Mouse (Mus musculus): ENCODE measurements at regions not wholly inside any gene's neighbourhood (a gene's known extent, or its start where the extent isn't known, plus 50 kb on each side); places are given as distances from the start of the nearest gene placed in this dataset.

- no peaks in the 10 kb centered on the region for H3K9me3 ChIP-seq (replicated peaks; ENCODE audit: low read length)
- no peak overlapping the region for H3K4me3 ChIP-seq (replicated peaks; ENCODE audit: low read depth, low read length)
- H3K36me3 ChIP-seq (ENCODE audit: insufficient read depth, low read length), result no peaks in the 10 kb centered on the region
- DNase-seq (ENCODE audit: low spot score), result no peak
- H3K27me3 ChIP-seq (ENCODE audit: insufficient read depth, low read length), result no peaks in the 10 kb centered on the region
- H3K9ac ChIP-seq (ENCODE audit: low read depth, low read length), result no peak overlapping the region
- H3K27ac ChIP-seq, result no peak overlapping the region
- H3K4me1 ChIP-seq (replicated peaks; ENCODE audit: insufficient read depth, low read length), result no peaks in the 10 kb centered on the region
- TF ChIP-seq CTCF (IDR thresholded peaks at IDR 0.05; ENCODE audit: low read depth), result no peak
- no peak overlapping the region for H3K4me2 ChIP-seq (ENCODE audit: low read length)
- WGBS, result 96% methylated on average over 3 of the region's 3 CpGs
- no peak for ATAC-seq (replicated peaks; ENCODE audit: low FRiP score, low read depth)
These were observed 1427.2 kb upstream of the A1bg start for GRCm38 (mm10) chr15:62349981-62350380.

- H3K4me2 ChIP-seq (ENCODE audit: low read length), result no peak overlapping the region
- H3K27me3 ChIP-seq (ENCODE audit: insufficient read depth, low read length), result no peaks in the 10 kb centered on the region
- H3K4me3 ChIP-seq (replicated peaks; ENCODE audit: low read depth, low read length), result no peak overlapping the region
- H3K9ac ChIP-seq (ENCODE audit: low read depth, low read length), result no peak overlapping the region
- no peak for TF ChIP-seq CTCF (IDR thresholded peaks at IDR 0.05; ENCODE audit: low read depth)
- no peak overlapping the region for H3K27ac ChIP-seq
- no peak for DNase-seq (ENCODE audit: low spot score)
- 97% methylated on average over 2 of the region's 2 CpGs for WGBS
- no peaks in the 10 kb centered on the region for H3K9me3 ChIP-seq (replicated peaks; ENCODE audit: low read length)
- H3K36me3 ChIP-seq (ENCODE audit: insufficient read depth, low read length), result no peaks in the 10 kb centered on the region
- no peak for ATAC-seq (replicated peaks; ENCODE audit: low FRiP score, low read depth)
- H3K4me1 ChIP-seq (replicated peaks; ENCODE audit: insufficient read depth, low read length), result no peaks in the 10 kb centered on the region
These were observed 1426.1 kb upstream of the A1bg start for GRCm38 (mm10) chr15:62348956-62349355.

DNA sequence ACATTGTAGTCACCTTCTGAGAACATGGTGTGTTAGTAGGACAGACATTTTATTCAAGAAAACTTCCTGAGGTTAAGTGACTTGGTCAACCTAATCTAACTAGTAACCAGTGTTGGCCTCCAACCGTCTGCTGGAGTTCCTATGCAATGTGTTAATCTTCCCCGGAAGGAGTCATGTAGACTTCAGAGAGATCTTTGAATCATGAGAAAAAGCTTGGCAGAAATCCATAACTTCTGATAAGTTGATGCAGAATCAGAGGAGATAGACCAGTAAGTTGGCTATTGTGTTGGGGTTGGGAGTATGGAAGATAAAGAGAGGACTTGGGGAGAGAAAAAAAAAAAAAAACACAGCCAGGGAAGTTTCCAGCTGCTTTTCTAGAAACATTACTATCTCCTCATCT, 1424.9 kb upstream of the A1bg start:
- no peak for DNase-seq (ENCODE audit: low spot score)
- Histone ChIP-seq H3K4me2 (ENCODE audit: low read length) (no peak overlapping the region), H3K9me3 (replicated peaks; ENCODE audit: low read length) (no peaks in the 10 kb centered on the region), H3K4me3 (replicated peaks; ENCODE audit: low read depth, low read length) (no peak overlapping the region), H3K27me3 (ENCODE audit: insufficient read depth, low read length) (no peaks in the 10 kb centered on the region), H3K27ac (no peak overlapping the region), H3K36me3 (ENCODE audit: insufficient read depth, low read length) (no peaks in the 10 kb centered on the region), H3K9ac (ENCODE audit: low read depth, low read length) (no peak overlapping the region), H3K4me1 (replicated peaks; ENCODE audit: insufficient read depth, low read length) (no peaks in the 10 kb centered on the region)
- no peak for TF ChIP-seq CTCF (IDR thresholded peaks at IDR 0.05; ENCODE audit: low read depth)
- no peak for ATAC-seq (replicated peaks; ENCODE audit: low FRiP score, low read depth)
- 76% methylated on average over 2 of the region's 2 CpGs for WGBS

DNA sequence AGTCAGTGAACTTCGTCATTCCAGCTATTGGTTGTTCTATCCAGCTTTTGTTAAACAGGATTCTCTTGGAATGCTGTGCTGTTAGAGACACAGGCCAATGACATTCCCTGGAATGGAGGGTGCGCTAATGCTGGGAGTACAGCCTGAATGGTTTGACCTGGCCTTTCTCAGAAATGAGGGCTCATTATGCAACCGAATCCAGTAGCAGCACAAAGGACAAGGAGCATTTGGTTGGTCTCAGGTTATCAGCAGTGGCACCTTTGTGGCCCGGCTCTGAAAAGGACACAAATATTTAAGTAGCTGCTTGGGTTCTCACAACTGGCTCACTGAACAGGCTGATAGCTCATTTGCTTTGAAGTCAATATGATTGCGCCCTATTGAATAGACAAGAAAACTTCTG, 1423.1 kb upstream of the A1bg start:
- no peak overlapping the region for H3K4me2 ChIP-seq (ENCODE audit: low read length)
- ATAC-seq (replicated peaks; ENCODE audit: low FRiP score, low read depth) (no peak), DNase-seq (ENCODE audit: low spot score) (no peak)
- H3K4me1 ChIP-seq (replicated peaks; ENCODE audit: insufficient read depth, low read length), result no peaks in the 10 kb centered on the region
- no peak for TF ChIP-seq CTCF (IDR thresholded peaks at IDR 0.05; ENCODE audit: low read depth)
- 79% methylated on average over 5 of the region's 5 CpGs for WGBS
- no peaks in the 10 kb centered on the region for H3K27me3 ChIP-seq (ENCODE audit: insufficient read depth, low read length)
- no peak overlapping the region for H3K9ac ChIP-seq (ENCODE audit: low read depth, low read length)
- H3K9me3 ChIP-seq (replicated peaks; ENCODE audit: low read length), result no peaks in the 10 kb centered on the region
- no peak overlapping the region for H3K27ac ChIP-seq
- H3K4me3 ChIP-seq (replicated peaks; ENCODE audit: low read depth, low read length), result no peak overlapping the region
- no peaks in the 10 kb centered on the region for H3K36me3 ChIP-seq (ENCODE audit: insufficient read depth, low read length)

GRCm38 (mm10) chr15:62336454-62337284, 1413.9 kb upstream of the A1bg start:
- Histone ChIP-seq H3K36me3 (ENCODE audit: insufficient read depth, low read length) (no peaks in the 10 kb centered on the region), H3K4me1 (replicated peaks; ENCODE audit: insufficient read depth, low read length) (no peaks in the 10 kb centered on the region), H3K4me3 (replicated peaks; ENCODE audit: low read depth, low read length) (no peak overlapping the region), H3K9me3 (replicated peaks; ENCODE audit: low read length) (no peaks in the 10 kb centered on the region), H3K4me2 (ENCODE audit: low read length) (no peak overlapping the region), H3K27ac (no peak overlapping the region), H3K9ac (ENCODE audit: low read depth, low read length) (no peak overlapping the region), H3K27me3 (ENCODE audit: insufficient read depth, low read length) (no peaks in the 10 kb centered on the region)
- ATAC-seq (replicated peaks; ENCODE audit: low FRiP score, low read depth) (no peak), DNase-seq (ENCODE audit: low spot score) (no peak)
- no peak for TF ChIP-seq CTCF (IDR thresholded peaks at IDR 0.05; ENCODE audit: low read depth)
- 80% methylated on average over 6 of the region's 6 CpGs for WGBS

DNA sequence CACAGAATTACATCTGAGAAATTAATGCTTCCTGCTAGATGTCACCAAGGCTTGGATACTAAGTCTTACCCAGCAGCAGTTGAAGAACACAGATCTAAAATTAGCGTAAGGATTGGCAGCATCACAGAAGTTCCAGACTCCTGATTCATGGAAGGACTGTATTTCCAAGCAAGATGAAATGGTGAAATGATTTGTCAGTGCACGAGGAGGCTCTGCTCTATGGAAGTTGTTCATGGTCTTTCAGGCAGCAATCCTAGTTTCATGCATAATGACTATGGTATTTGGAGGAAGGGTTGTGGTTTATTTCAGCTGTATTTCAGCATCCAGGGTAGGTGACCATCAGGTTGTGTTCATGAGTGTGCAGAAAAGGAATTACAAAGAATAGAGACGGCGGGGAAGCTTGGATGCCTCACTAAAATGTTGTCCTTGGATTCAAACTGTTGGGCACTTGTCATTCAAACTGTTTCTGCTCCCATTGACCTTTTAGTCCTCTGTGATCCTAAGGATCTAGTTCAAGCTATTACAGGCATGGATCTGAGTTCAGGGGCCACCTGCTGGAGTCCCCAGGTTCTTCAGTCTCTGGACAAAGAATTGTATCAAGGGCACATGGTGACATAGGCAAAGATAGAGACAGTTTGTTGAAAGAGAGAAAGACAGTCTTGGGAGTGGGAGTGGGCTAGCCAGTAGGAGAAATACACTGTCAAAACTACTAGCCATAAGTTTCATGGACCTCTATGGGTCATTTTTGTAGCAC, 1411.6 kb upstream of the A1bg start:
- H3K4me3 ChIP-seq (replicated peaks; ENCODE audit: low read depth, low read length), result no peak overlapping the region
- no peaks in the 10 kb centered on the region for H3K9me3 ChIP-seq (replicated peaks; ENCODE audit: low read length)
- H3K27me3 ChIP-seq (ENCODE audit: insufficient read depth, low read length), result no peaks in the 10 kb centered on the region
- H3K9ac ChIP-seq (ENCODE audit: low read depth, low read length), result no peak overlapping the region
- no peak for DNase-seq (ENCODE audit: low spot score)
- H3K27ac ChIP-seq, result no peak overlapping the region
- WGBS, result 84% methylated on average over 4 of the region's 4 CpGs
- no peaks in the 10 kb centered on the region for H3K4me1 ChIP-seq (replicated peaks; ENCODE audit: insufficient read depth, low read length)
- no peak for TF ChIP-seq CTCF (IDR thresholded peaks at IDR 0.05; ENCODE audit: low read depth)
- no peak for ATAC-seq (replicated peaks; ENCODE audit: low FRiP score, low read depth)
- no peaks in the 10 kb centered on the region for H3K36me3 ChIP-seq (ENCODE audit: insufficient read depth, low read length)
- no peak overlapping the region for H3K4me2 ChIP-seq (ENCODE audit: low read length)
